Mouse (Mus musculus) megakaryocyte, embryonic 14.5 days (primary cell): ENCODE measurements at regions not wholly inside any gene's neighbourhood (a gene's known extent, or its start where the extent isn't known, plus 50 kb on each side); places are given as distances from the start of the nearest gene placed in this dataset.

Experiments used
- FLI1 ChIP-seq: IDR thresholded peaks from 2 replicates; pipeline ENCODE4 v1.6.1; 2012; ENCODE audit warnings: low read length, inconsistent platforms, mixed read lengths
- GATA1 ChIP-seq: IDR thresholded peaks from 3 replicates; pipeline ENCODE4 v1.6.1; 2012; ENCODE audit warnings: mixed read lengths, low read length, inconsistent platforms, borderline replicate concordance

DNA sequence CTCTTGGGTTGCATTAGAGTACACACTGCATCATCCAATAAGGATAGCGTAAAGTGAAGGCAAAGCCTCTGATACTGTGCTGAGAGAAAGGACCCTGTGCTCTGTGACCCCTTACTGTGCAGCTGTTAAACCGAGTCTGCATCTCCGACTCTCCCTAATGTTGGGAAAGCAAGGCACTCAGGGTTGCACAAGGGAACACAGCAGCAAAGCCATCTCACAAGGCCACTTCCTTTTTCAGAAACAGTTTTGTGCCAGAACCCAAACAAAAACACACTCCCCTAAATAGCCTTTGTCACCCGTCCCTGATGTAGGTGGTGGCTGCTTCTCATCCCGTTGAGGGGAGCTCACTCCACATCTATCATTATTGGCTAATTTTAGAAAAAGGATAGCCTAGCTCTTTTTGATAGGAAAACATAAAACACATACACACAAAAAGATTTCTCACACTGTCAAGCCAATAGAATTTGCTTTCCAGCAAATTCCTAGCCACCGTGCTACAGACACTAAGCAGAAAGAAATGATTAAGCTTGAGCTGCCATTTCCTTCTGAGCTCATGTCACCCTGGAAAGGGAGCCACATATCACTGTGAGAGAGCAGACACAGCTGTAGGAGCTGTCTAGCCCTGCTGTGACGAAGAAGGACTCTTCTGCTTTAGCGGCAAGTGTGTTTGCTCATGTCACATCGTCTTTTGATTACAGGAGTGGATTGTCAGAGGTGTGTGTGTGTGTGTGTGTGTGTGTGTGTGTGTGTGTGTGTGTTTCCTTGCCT is 94.1 kb downstream of the Etaa1 start:
- TF ChIP-seq GATA1 (no peak), FLI1 (no peak)
